Mouse (Mus musculus) liver, adult 2 months (tissue): Measurements from ENCODE around the gene Cyth2.

Experiments
- CTCF ChIP-seq: fragments of 200-500 bp; IDR thresholded peaks from 2 replicates; pipeline ENCODE4 v1.5.1; 2011; ENCODE audit warnings: low read depth, low read length, control low read depth
- POLR2A ChIP-seq: fragments of 200-500 bp; IDR thresholded peaks from 2 replicates; pipeline ENCODE4 v1.6.1; 2011; ENCODE audit warnings: low read length, control low read depth; ENCODE audit not compliant: insufficient read depth; ENCODE audit errors: extremely low read depth

DNA sequence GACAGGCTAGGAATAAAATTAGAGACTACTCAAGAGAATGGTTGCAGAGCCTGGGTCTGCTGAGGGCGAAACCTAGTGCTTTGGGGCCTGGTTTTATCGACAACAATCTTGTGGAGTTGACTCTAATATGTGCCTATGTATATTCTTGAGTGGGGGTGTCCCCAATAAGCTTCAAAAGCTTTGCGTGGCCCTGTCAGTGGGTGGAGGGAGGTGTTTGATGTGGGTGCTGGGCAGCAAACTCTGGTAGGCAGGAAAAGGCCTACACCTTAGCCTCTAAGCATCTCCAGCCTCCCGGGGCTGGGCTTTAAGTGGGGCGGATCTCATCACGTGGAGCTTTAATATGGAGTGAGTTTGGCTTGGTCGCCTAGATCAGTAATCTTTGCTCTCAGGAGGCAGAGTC lies 15.4 kb downstream of the Cyth2 start:
- TF ChIP-seq CTCF (no peak), POLR2A (no peak)
